Mouse (Mus musculus): ENCODE results near the gene Ccdc80. TPM values are rescaled to one million over a fixed set of nuclear protein-coding genes. Genes with fewer than 3 reads are reported as not detected.

Gene Ccdc80
- total RNA-seq (2021) = 1 to 10 TPM; 6.5 to 9.8 TPM
- long read RNA-seq, experiment 1, partial matches to known transcripts = 9 of 10 reads
- long read RNA-seq, experiment 1, other reads (novel, unspliced or antisense) = 0 of 10 reads
- long read RNA-seq, experiment 2, partial matches to known transcripts = 7 of 11 reads
- long read RNA-seq, experiment 2, other reads (novel, unspliced or antisense) = 0 of 11 reads

GRCm38 (mm10) chr16:45093137-45093731, at the start of gene Ccdc80:
Gene Ccdc80, plus strand, starts transcription at chr16:45093402.
- no peak for DNase-seq (ENCODE audit: low spot score in 2 of 2)

- peak in 1 of 2 experiments; percentile 4 for DNase-seq (ENCODE audit: low spot score in 2 of 2)
These were observed 48.4 kb upstream of the Ccdc80 start for GRCm38 (mm10) chr16:45044844-45045243.

- no peak for DNase-seq (ENCODE audit: low spot score in 2 of 2)
These were observed 36.0 kb upstream of the Ccdc80 start for GRCm38 (mm10) chr16:45057222-45057621.

- DNase-seq (ENCODE audit: low spot score in 2 of 2) = no peak
These were observed 35.3 kb upstream of the Ccdc80 start for GRCm38 (mm10) chr16:45057922-45058321.

GRCm38 (mm10) chr16:45061140-45061539, 32.1 kb upstream of the Ccdc80 start:
- no peak for DNase-seq (ENCODE audit: low spot score in 2 of 2)

GRCm38 (mm10) chr16:45070383-45071083, 22.7 kb upstream of the Ccdc80 start:
- no peak for DNase-seq (ENCODE audit: low spot score in 2 of 2)

- no peak for DNase-seq (ENCODE audit: low spot score in 2 of 2)
These were observed 21.8 kb upstream of the Ccdc80 start for GRCm38 (mm10) chr16:45071424-45071823.

- no peak for DNase-seq (ENCODE audit: low spot score in 2 of 2)
These were observed 15.6 kb upstream of the Ccdc80 start for GRCm38 (mm10) chr16:45077517-45078080.

GRCm38 (mm10) chr16:45079322-45079721, 13.9 kb upstream of the Ccdc80 start:
- no peak for DNase-seq (ENCODE audit: low spot score in 2 of 2)

GRCm38 (mm10) chr16:45088842-45089241, 4.4 kb upstream of the Ccdc80 start:
- no peak for DNase-seq (ENCODE audit: low spot score in 2 of 2)

- DNase-seq (ENCODE audit: low spot score in 2 of 2) = peak; percentile 68 to 82
These were observed 3.2 kb upstream of the Ccdc80 start for GRCm38 (mm10) chr16:45090005-45090404.

- DNase-seq (ENCODE audit: low spot score in 2 of 2) = no peak
These were observed 1.0 kb downstream of the Ccdc80 start for GRCm38 (mm10) chr16:45094136-45094756.

GRCm38 (mm10) chr16:45095030-45095429, 1.8 kb downstream of the Ccdc80 start:
- no peak for DNase-seq (ENCODE audit: low spot score in 2 of 2)

- peak in 1 of 2 experiments; percentile 66 for DNase-seq (ENCODE audit: low spot score in 2 of 2)
These were observed 2.6 kb downstream of the Ccdc80 start for GRCm38 (mm10) chr16:45095561-45096482.

GRCm38 (mm10) chr16:45097467-45097866, 4.3 kb downstream of the Ccdc80 start:
- DNase-seq (ENCODE audit: low spot score in 2 of 2) = no peak

GRCm38 (mm10) chr16:45098186-45098885, 5.1 kb downstream of the Ccdc80 start:
- DNase-seq (ENCODE audit: low spot score in 2 of 2) = peak in 1 of 2 experiments; percentile 28

- peak in 1 of 2 experiments; percentile 48 for DNase-seq (ENCODE audit: low spot score in 2 of 2)
These were observed 5.6 kb downstream of the Ccdc80 start for GRCm38 (mm10) chr16:45098886-45099210.

- no peak for DNase-seq (ENCODE audit: low spot score in 2 of 2)
These were observed 7.7 kb downstream of the Ccdc80 start for GRCm38 (mm10) chr16:45100892-45101291.

- DNase-seq (ENCODE audit: low spot score in 2 of 2) = no peak
These were observed 11.8 kb downstream of the Ccdc80 start for GRCm38 (mm10) chr16:45104993-45105392.

Measured in layer of hippocampus, postnatal 14 days (tissue).